Mouse (Mus musculus): Measurements from ENCODE around the gene Rpap3. TPM values are rescaled to one million over a fixed set of nuclear protein-coding genes. Genes with fewer than 3 reads are reported as not detected.

Gene Rpap3
- polyA plus RNA-seq, 1 experiment: 6.9 TPM

GRCm38 (mm10) chr15:97657856-97658754 is 47.5 kb downstream of the Rpap3 start:
- whole genome bisulfite sequencing: 57% methylated on average over 26 of the region's 26 CpGs
- H3K36me3 ChIP-seq (ENCODE audit: control insufficient read depth, insufficient read depth, low read length): no peaks in the 10 kb centered on the region
- TF ChIP-seq POLR2A (IDR thresholded peaks at IDR 0.05; ENCODE audit: low read depth, low read length) (no peak), CTCF (conservative IDR thresholded peaks at IDR 0.05; ENCODE audit: insufficient read depth, insufficient read length, low read depth, low read length) (no peak)
- DNase-seq: no peak
- H3K4me1 ChIP-seq (ENCODE audit: control insufficient read depth, insufficient read depth, low read length): no peaks in the 10 kb centered on the region
- no peak overlapping the region for H3K27ac ChIP-seq (ENCODE audit: insufficient read depth, low read depth, low read length)
- no peak overlapping the region for H3K4me3 ChIP-seq (ENCODE audit: insufficient read depth, low read depth, low read length)
- no peaks in the 10 kb centered on the region for H3K27me3 ChIP-seq (replicated peaks; ENCODE audit: control insufficient read depth, insufficient read depth, low read length)

DNA sequence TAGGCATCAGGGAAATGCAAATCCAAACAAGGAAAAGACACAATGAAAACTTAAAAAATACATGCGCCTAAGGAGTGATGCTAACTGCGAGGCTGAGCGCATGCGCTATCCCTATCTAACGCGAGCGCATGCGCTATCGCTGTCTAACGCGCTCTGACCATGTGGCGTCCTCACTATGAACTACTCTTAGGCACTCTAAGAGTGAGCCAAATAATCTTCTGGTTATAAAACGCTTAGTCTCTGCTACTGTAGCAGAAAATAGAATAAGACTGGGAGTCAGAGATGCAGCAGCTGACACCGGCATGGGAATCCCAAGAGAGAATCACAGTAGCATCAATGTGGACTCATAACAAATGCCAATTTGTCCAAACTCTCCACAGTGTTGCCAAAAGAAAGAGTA is 48.2 kb downstream of the Rpap3 start:
- 96% methylated on average over 14 of the region's 14 CpGs for WGBS
- no peaks in the 10 kb centered on the region for H3K36me3 ChIP-seq (ENCODE audit: control insufficient read depth, insufficient read depth, low read length)
- no peak for DNase-seq
- no peak for TF ChIP-seq POLR2A (IDR thresholded peaks at IDR 0.05; ENCODE audit: low read depth, low read length)
- TF ChIP-seq CTCF (conservative IDR thresholded peaks at IDR 0.05; ENCODE audit: insufficient read depth, insufficient read length, low read depth, low read length): no peak
- H3K4me1 ChIP-seq (ENCODE audit: control insufficient read depth, insufficient read depth, low read length): no peaks in the 10 kb centered on the region
- H3K4me3 ChIP-seq (ENCODE audit: insufficient read depth, low read depth, low read length): no peak overlapping the region
- no peak overlapping the region for H3K27ac ChIP-seq (ENCODE audit: insufficient read depth, low read depth, low read length)
- H3K27me3 ChIP-seq (replicated peaks; ENCODE audit: control insufficient read depth, insufficient read depth, low read length): no peaks in the 10 kb centered on the region

DNA sequence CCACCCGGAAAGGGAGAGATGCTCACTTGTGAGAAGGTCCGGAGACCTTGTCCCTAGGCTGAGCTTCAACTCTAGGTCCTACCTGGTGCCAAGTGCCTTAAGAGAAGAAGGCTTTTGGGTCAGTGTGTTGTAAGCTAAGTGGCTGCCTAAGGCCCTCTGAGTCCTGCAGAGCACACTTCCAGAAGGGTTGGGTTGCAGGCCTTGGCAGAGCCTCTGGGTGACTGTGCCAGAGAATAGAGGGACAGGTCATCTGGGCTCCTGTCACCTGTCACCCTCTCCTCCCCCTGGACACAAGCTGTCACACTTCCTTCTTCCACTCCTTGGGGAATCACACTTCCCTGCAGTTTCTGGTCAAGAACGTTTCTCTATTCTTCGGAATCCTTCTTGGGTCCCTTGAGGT is 55.9 kb downstream of the Rpap3 start:
- 73% methylated on average over 4 of the region's 4 CpGs for WGBS
- Histone ChIP-seq H3K4me1 (ENCODE audit: control insufficient read depth, insufficient read depth, low read length) (no peaks in the 10 kb centered on the region), H3K27ac (ENCODE audit: insufficient read depth, low read depth, low read length) (no peak overlapping the region), H3K36me3 (ENCODE audit: control insufficient read depth, insufficient read depth, low read length) (no peaks in the 10 kb centered on the region), H3K4me3 (ENCODE audit: insufficient read depth, low read depth, low read length) (no peak overlapping the region), H3K27me3 (replicated peaks; ENCODE audit: control insufficient read depth, insufficient read depth, low read length) (no peaks in the 10 kb centered on the region)
- no peak for DNase-seq
- TF ChIP-seq POLR2A (IDR thresholded peaks at IDR 0.05; ENCODE audit: low read depth, low read length): no peak
- TF ChIP-seq CTCF (conservative IDR thresholded peaks at IDR 0.05; ENCODE audit: insufficient read depth, insufficient read length, low read depth, low read length): no peak

- H3K27ac ChIP-seq (ENCODE audit: insufficient read depth, low read depth, low read length): no peak overlapping the region
- WGBS: 91% methylated on average over 18 of the region's 18 CpGs
- DNase-seq: no peak
- no peak for TF ChIP-seq CTCF (conservative IDR thresholded peaks at IDR 0.05; ENCODE audit: insufficient read depth, insufficient read length, low read depth, low read length)
- no peak for TF ChIP-seq POLR2A (IDR thresholded peaks at IDR 0.05; ENCODE audit: low read depth, low read length)
- no peaks in the 10 kb centered on the region for H3K27me3 ChIP-seq (replicated peaks; ENCODE audit: control insufficient read depth, insufficient read depth, low read length)
- H3K4me3 ChIP-seq (ENCODE audit: insufficient read depth, low read depth, low read length): no peak overlapping the region
- H3K4me1 ChIP-seq (ENCODE audit: control insufficient read depth, insufficient read depth, low read length): no peaks in the 10 kb centered on the region; the same call in 1 of the 2 replicates
- no peaks in the 10 kb centered on the region for H3K36me3 ChIP-seq (ENCODE audit: control insufficient read depth, insufficient read depth, low read length)
Observed at GRCm38 (mm10) chr15:97648176-97648575, 57.4 kb downstream of the Rpap3 start.

DNA sequence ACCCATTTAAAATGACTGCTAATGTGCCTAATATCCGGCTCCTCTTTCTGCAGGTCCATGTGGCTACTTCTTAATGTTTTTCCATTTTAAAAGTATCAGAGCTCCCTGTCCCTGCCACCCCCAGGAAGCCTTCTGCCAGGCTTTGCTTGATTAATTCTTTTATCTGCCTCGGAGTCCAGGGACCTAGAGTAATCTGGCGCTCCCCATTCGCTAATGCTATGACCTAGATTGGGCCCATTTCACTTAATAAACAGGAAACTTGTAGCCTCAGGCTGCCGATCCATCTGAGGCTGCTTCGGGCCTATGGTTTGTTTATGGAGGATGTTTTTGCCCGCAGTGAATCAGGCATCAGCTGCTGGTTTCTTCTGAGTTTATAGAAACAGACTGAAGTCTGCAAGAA is 59.2 kb downstream of the Rpap3 start:
- Histone ChIP-seq H3K4me1 (ENCODE audit: control insufficient read depth, insufficient read depth, low read length) (no peaks in the 10 kb centered on the region; the same call in 1 of the 2 replicates), H3K27me3 (replicated peaks; ENCODE audit: control insufficient read depth, insufficient read depth, low read length) (no peaks in the 10 kb centered on the region), H3K27ac (ENCODE audit: insufficient read depth, low read depth, low read length) (no peak overlapping the region), H3K36me3 (ENCODE audit: control insufficient read depth, insufficient read depth, low read length) (no peaks in the 10 kb centered on the region), H3K4me3 (ENCODE audit: insufficient read depth, low read depth, low read length) (no peak overlapping the region)
- TF ChIP-seq CTCF (conservative IDR thresholded peaks at IDR 0.05; ENCODE audit: insufficient read depth, insufficient read length, low read depth, low read length): no peak
- TF ChIP-seq POLR2A (IDR thresholded peaks at IDR 0.05; ENCODE audit: low read depth, low read length): no peak
- WGBS: 61% methylated on average over 7 of the region's 7 CpGs
- DNase-seq: no peak

GRCm38 (mm10) chr15:97643986-97644385 is 61.6 kb downstream of the Rpap3 start:
- 38% methylated on average over 4 of the region's 4 CpGs for WGBS
- TF ChIP-seq CTCF (conservative IDR thresholded peaks at IDR 0.05; ENCODE audit: insufficient read depth, insufficient read length, low read depth, low read length) (no peak), POLR2A (IDR thresholded peaks at IDR 0.05; ENCODE audit: low read depth, low read length) (no peak)

More at GRCm38 (mm10) chr15:97643986-97644385, 61.6 kb downstream of the Rpap3 start:
- H3K36me3 ChIP-seq (ENCODE audit: control insufficient read depth, insufficient read depth, low read length): no peaks in the 10 kb centered on the region
- peak overlapping the region; percentile 88 for H3K27ac ChIP-seq (ENCODE audit: insufficient read depth, low read depth, low read length)
- no peaks in the 10 kb centered on the region; the same call in 1 of the 2 replicates for H3K4me1 ChIP-seq (ENCODE audit: control insufficient read depth, insufficient read depth, low read length)
- H3K27me3 ChIP-seq (replicated peaks; ENCODE audit: control insufficient read depth, insufficient read depth, low read length): no peaks in the 10 kb centered on the region
- H3K4me3 ChIP-seq (ENCODE audit: insufficient read depth, low read depth, low read length): no peak overlapping the region
- DNase-seq: peak; percentile 75

Other genes starting within 250 kb of the Rpap3 start
- 2.4 and 2.9 TPM in 2 replicates for gene Endou, start 25.5 kb upstream of the Rpap3 start, polyA plus RNA-seq (2012; rRNA removed)
- 136 and 184 TPM in 2 replicates for gene Rapgef3, start 62.1 kb upstream of the Rpap3 start, polyA plus RNA-seq (2012; rRNA removed)
- gene Slc48a1, start 72.7 kb upstream of the Rpap3 start, polyA plus RNA-seq (2012; rRNA removed): 182 and 203 TPM in 2 replicates
- 41.6 and 45.4 TPM in 2 replicates for gene Hdac7, start 138.7 kb upstream of the Rpap3 start, polyA plus RNA-seq (2012; rRNA removed)
- 96.6 and 114 TPM in 2 replicates for gene Vdr, start 204.8 kb upstream of the Rpap3 start, polyA plus RNA-seq (2012; rRNA removed)

Measured in kidney, adult 2 months (tissue).